Mouse (Mus musculus) testis, postnatal 14 days (tissue): ENCODE measurements around the gene Acvr1b.

ENCODE experiments used
- DNase-seq: peaks from one replicate; pipeline ENCODE4 v3.0.0; 2021; ENCODE audit warnings: low spot score

Gene Acvr1b

DNA sequence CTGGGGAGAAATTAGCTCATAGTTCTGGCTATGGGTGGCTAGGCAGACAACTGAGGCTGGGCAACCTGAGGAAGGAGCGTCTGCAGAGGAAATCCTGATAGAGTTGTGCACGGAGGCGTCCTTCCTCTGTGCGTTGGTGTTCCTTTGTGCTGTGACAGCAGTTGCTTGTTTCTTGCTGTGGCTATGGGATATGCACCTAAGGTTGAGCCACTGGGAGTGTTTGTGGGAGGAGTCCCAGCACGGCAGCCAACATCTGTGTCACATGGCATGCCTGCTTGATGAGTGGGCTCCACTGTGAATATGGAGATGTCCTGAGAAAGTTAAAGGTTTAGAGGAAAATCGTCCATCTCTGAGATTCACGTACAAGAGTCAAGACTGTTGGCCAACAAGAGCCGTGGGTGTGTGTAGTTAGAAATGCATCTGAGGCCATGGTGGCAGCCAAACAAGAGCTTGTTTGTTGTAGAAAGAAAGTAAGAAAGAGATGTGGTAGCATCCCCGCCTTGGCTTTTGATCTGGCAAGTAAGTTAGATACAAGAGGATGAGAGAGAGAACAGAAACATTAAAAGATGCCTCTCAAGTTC, 76.4 kb downstream of the Acvr1b start:
- no peak for DNase-seq

GRCm38 (mm10) chr15:101251930-101252329, 78.1 kb downstream of the Acvr1b start:
- no peak for DNase-seq

- DNase-seq, result no peak
These were observed 78.7 kb downstream of the Acvr1b start for GRCm38 (mm10) chr15:101252614-101253013.

GRCm38 (mm10) chr15:101253563-101253885, 79.7 kb downstream of the Acvr1b start:
- DNase-seq, result no peak

GRCm38 (mm10) chr15:101253886-101254795, 80.3 kb downstream of the Acvr1b start, which contains the start of gene Nr4a1:
Nr4a1 (plus strand) TSS chr15:101254269.
- peak; percentile 56 for DNase-seq

DNA sequence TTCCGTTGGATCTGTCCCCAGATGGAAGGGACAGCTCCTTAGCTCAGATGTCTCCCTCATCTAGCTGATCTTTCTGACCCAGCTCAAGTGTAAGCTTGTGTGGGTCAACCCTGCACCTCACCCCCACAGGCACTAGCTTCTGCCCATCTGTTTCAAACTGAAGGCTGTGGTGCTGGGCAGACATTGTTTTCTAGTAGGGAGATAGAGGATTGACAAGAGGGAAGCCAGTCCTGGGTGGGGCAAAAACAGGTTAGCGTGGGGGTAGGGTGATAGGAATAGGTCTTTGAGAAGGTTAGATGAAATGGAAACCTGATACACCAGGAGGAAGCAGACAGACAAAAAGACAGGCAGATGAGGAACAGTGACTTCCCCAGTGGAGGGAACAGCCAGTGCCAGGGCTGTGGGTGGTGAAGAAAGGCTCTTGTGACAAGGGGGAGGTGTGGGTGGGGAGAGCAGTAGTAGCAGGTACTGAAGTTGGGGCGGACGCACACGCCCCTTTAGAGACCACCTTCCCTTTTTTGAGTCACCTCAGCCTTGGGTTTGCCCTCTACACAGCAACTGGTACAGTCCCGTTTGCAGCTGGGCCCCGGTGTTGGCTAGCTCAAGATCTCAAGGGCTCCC, 82.1 kb downstream of the Acvr1b start:
- no peak for DNase-seq

GRCm38 (mm10) chr15:101256463-101257206, 82.8 kb downstream of the Acvr1b start:
- no peak for DNase-seq

- DNase-seq, result no peak
These were observed 84.6 kb downstream of the Acvr1b start for GRCm38 (mm10) chr15:101258420-101258819.

DNA sequence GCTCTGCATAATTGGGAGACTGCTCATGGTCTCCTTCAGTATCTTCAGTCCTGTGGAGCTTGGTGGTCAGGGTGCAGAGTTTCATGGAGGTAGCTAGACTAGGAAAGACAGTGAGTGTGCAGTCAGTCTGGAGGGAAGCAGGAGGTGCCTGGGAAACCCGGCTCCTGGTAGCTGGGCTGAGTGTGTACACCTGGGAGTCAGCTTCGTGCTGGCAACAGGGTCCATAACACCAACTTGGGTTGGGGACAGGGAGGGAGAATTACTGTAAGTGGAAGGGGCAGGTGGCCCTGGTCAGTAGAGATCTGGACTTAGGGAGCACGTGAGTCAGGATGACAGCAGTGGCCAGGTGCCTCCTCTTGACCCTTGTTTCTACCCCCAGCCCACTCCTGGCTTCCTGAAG, 86.1 kb downstream of the Acvr1b start:
- no peak for DNase-seq

DNA sequence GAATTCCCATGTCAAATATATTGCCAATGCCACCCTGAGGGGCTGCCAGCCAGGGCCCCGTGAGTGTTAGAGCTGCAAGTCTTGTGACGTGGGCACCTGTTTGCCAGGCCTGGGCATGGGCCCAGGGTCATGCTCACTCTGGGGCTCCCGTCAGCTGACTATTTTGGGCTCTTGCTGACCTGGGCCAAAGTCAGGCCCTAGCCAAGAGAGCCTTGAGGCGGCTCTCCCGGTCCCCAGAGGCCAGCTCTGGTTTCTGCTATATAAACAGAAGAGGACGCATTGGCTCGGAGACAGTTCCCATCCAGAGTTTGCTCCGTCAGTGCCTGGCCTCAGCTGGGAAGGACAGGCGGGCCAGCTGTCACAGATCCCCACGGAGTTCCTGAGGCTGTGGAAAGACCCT, 86.5 kb downstream of the Acvr1b start:
- no peak for DNase-seq

GRCm38 (mm10) chr15:101260874-101261622, 87.2 kb downstream of the Acvr1b start:
- no peak for DNase-seq

- DNase-seq, result no peak
These were observed 88.6 kb downstream of the Acvr1b start for GRCm38 (mm10) chr15:101262502-101262901.
